Mouse (Mus musculus): ENCODE data around the gene Pold3. TPM values are rescaled to one million over a fixed set of nuclear protein-coding genes. Genes with fewer than 3 reads are reported as not detected.

Gene Pold3
- polyA plus RNA-seq, 1 experiment: 19.8 TPM

GRCm38 (mm10) chr7:100113821-100114220 lies 7.5 kb downstream of the Pold3 start:
- H3K27me3 ChIP-seq (ENCODE audit: control insufficient read depth, insufficient read depth, insufficient read length): no peaks in the 10 kb centered on the region
- H3K4me3 ChIP-seq (ENCODE audit: insufficient read depth, poor library complexity, severe bottlenecking): no peak overlapping the region
- H3K79me3 ChIP-seq (ENCODE audit: low read depth): peaks cover 7% of the 10 kb centered on the region
- no peak for TF ChIP-seq CTCF (IDR thresholded peaks at IDR 0.05; ENCODE audit: control insufficient read depth, insufficient read depth, insufficient read length)
- no peak for TF ChIP-seq FOSL1 (IDR thresholded peaks at IDR 0.05; ENCODE audit: insufficient read depth, low read length, poor library complexity, severe bottlenecking)
- TF ChIP-seq MYOG (IDR thresholded peaks at IDR 0.05; ENCODE audit: control insufficient read depth, extremely low read depth, insufficient read length): no peak
- TF ChIP-seq MAX (IDR thresholded peaks at IDR 0.05): no peak
- TF ChIP-seq CEBPB (IDR thresholded peaks at IDR 0.05; ENCODE audit: low read depth): no peak
- TF ChIP-seq USF1 (IDR thresholded peaks at IDR 0.05; ENCODE audit: low read depth): no peak
- TF ChIP-seq MYOD1 (IDR thresholded peaks at IDR 0.05; ENCODE audit: control insufficient read depth, insufficient read length, low read depth): no peak
- H3K36me3 ChIP-seq (ENCODE audit: control insufficient read depth, insufficient read depth): peaks cover 42% of the 10 kb centered on the region
- H3K79me2 ChIP-seq (ENCODE audit: control insufficient read depth, insufficient read depth): peaks cover 24% of the 10 kb centered on the region
- H3ac ChIP-seq (ENCODE audit: control insufficient read depth, insufficient read length, low read depth): no peak overlapping the region

- peaks cover 4% of the 10 kb centered on the region for H3K79me3 ChIP-seq (ENCODE audit: low read depth)
- no peak for TF ChIP-seq USF1 (IDR thresholded peaks at IDR 0.05; ENCODE audit: low read depth)
- TF ChIP-seq CEBPB (IDR thresholded peaks at IDR 0.05; ENCODE audit: low read depth): no peak
- peaks cover 39% of the 10 kb centered on the region for H3K36me3 ChIP-seq (ENCODE audit: control insufficient read depth, insufficient read depth)
- no peak overlapping the region for H3ac ChIP-seq (ENCODE audit: control insufficient read depth, insufficient read length, low read depth)
- H3K79me2 ChIP-seq (ENCODE audit: control insufficient read depth, insufficient read depth): peaks cover 7% of the 10 kb centered on the region
- no peak overlapping the region for H3K4me3 ChIP-seq (ENCODE audit: insufficient read depth, poor library complexity, severe bottlenecking)
- no peaks in the 10 kb centered on the region for H3K27me3 ChIP-seq (ENCODE audit: control insufficient read depth, insufficient read depth, insufficient read length)
These were observed 9.9 kb downstream of the Pold3 start for GRCm38 (mm10) chr7:100111506-100111905.

GRCm38 (mm10) chr7:100108341-100108740 lies 13.0 kb downstream of the Pold3 start:
- H3K79me2 ChIP-seq (ENCODE audit: control insufficient read depth, insufficient read depth): no peaks in the 10 kb centered on the region
- no peaks in the 10 kb centered on the region for H3K27me3 ChIP-seq (ENCODE audit: control insufficient read depth, insufficient read depth, insufficient read length)
- H3K79me3 ChIP-seq (ENCODE audit: low read depth): no peaks in the 10 kb centered on the region
- H3K36me3 ChIP-seq (ENCODE audit: control insufficient read depth, insufficient read depth): peaks cover 60% of the 10 kb centered on the region
- TF ChIP-seq MYOD1 (IDR thresholded peaks at IDR 0.05; ENCODE audit: control insufficient read depth, insufficient read length, low read depth) (no peak), CTCF (IDR thresholded peaks at IDR 0.05; ENCODE audit: control insufficient read depth, insufficient read depth, insufficient read length) (no peak), MAX (IDR thresholded peaks at IDR 0.05) (no peak), CEBPB (IDR thresholded peaks at IDR 0.05; ENCODE audit: low read depth) (no peak), MYOG (IDR thresholded peaks at IDR 0.05; ENCODE audit: control insufficient read depth, extremely low read depth, insufficient read length) (no peak), USF1 (IDR thresholded peaks at IDR 0.05; ENCODE audit: low read depth) (no peak), FOSL1 (IDR thresholded peaks at IDR 0.05; ENCODE audit: insufficient read depth, low read length, poor library complexity, severe bottlenecking) (no peak)
- H3ac ChIP-seq (ENCODE audit: control insufficient read depth, insufficient read length, low read depth): no peak overlapping the region
- no peak overlapping the region for H3K4me3 ChIP-seq (ENCODE audit: insufficient read depth, poor library complexity, severe bottlenecking)

- Histone ChIP-seq H3K79me3 (ENCODE audit: low read depth) (peaks cover 2% of the 10 kb centered on the region), H3K27me3 (ENCODE audit: control insufficient read depth, insufficient read depth, insufficient read length) (no peaks in the 10 kb centered on the region), H3K79me2 (ENCODE audit: control insufficient read depth, insufficient read depth) (no peaks in the 10 kb centered on the region), H3K4me3 (ENCODE audit: insufficient read depth, poor library complexity, severe bottlenecking) (no peak overlapping the region), H3K36me3 (ENCODE audit: control insufficient read depth, insufficient read depth) (peaks cover 69% of the 10 kb centered on the region), H3ac (ENCODE audit: control insufficient read depth, insufficient read length, low read depth) (no peak overlapping the region)
- TF ChIP-seq MYOG (IDR thresholded peaks at IDR 0.05; ENCODE audit: control insufficient read depth, extremely low read depth, insufficient read length): no peak
- TF ChIP-seq MYOD1 (IDR thresholded peaks at IDR 0.05; ENCODE audit: control insufficient read depth, insufficient read length, low read depth): no peak
- no peak for TF ChIP-seq USF1 (IDR thresholded peaks at IDR 0.05; ENCODE audit: low read depth)
- no peak for TF ChIP-seq MAX (IDR thresholded peaks at IDR 0.05)
- TF ChIP-seq CEBPB (IDR thresholded peaks at IDR 0.05; ENCODE audit: low read depth): no peak
- no peak for TF ChIP-seq CTCF (IDR thresholded peaks at IDR 0.05; ENCODE audit: control insufficient read depth, insufficient read depth, insufficient read length)
- TF ChIP-seq FOSL1 (IDR thresholded peaks at IDR 0.05; ENCODE audit: insufficient read depth, low read length, poor library complexity, severe bottlenecking): no peak
These were observed 16.7 kb downstream of the Pold3 start for GRCm38 (mm10) chr7:100104677-100105076.

- Histone ChIP-seq H3K4me3 (ENCODE audit: insufficient read depth, poor library complexity, severe bottlenecking) (no peak overlapping the region), H3K79me2 (ENCODE audit: control insufficient read depth, insufficient read depth) (no peaks in the 10 kb centered on the region), H3K79me3 (ENCODE audit: low read depth) (peaks cover 2% of the 10 kb centered on the region), H3ac (ENCODE audit: control insufficient read depth, insufficient read length, low read depth) (no peak overlapping the region), H3K36me3 (ENCODE audit: control insufficient read depth, insufficient read depth) (peaks cover 77% of the 10 kb centered on the region), H3K27me3 (ENCODE audit: control insufficient read depth, insufficient read depth, insufficient read length) (no peaks in the 10 kb centered on the region)
- TF ChIP-seq USF1 (IDR thresholded peaks at IDR 0.05; ENCODE audit: low read depth) (no peak), FOSL1 (IDR thresholded peaks at IDR 0.05; ENCODE audit: insufficient read depth, low read length, poor library complexity, severe bottlenecking) (no peak), MYOG (IDR thresholded peaks at IDR 0.05; ENCODE audit: control insufficient read depth, extremely low read depth, insufficient read length) (no peak), MAX (IDR thresholded peaks at IDR 0.05) (no peak)
These were observed 21.3 kb downstream of the Pold3 start for GRCm38 (mm10) chr7:100100031-100100595.

GRCm38 (mm10) chr7:100086891-100087290 lies 34.5 kb downstream of the Pold3 start:
- Histone ChIP-seq H3ac (ENCODE audit: control insufficient read depth, insufficient read length, low read depth) (no peak overlapping the region), H3K27me3 (ENCODE audit: control insufficient read depth, insufficient read depth, insufficient read length) (no peaks in the 10 kb centered on the region), H3K79me3 (ENCODE audit: low read depth) (no peaks in the 10 kb centered on the region), H3K4me3 (ENCODE audit: insufficient read depth, poor library complexity, severe bottlenecking) (no peak overlapping the region), H3K36me3 (ENCODE audit: control insufficient read depth, insufficient read depth) (peaks cover 74% of the 10 kb centered on the region), H3K79me2 (ENCODE audit: control insufficient read depth, insufficient read depth) (no peaks in the 10 kb centered on the region)
- TF ChIP-seq CTCF (IDR thresholded peaks at IDR 0.05; ENCODE audit: control insufficient read depth, insufficient read depth, insufficient read length): no peak
- TF ChIP-seq FOSL1 (IDR thresholded peaks at IDR 0.05; ENCODE audit: insufficient read depth, low read length, poor library complexity, severe bottlenecking): no peak
- TF ChIP-seq CEBPB (IDR thresholded peaks at IDR 0.05; ENCODE audit: low read depth): no peak
- no peak for TF ChIP-seq USF1 (IDR thresholded peaks at IDR 0.05; ENCODE audit: low read depth)

Data from C2C12 (cell line).